Mouse (Mus musculus): ENCODE data around the gene Olfr378. TPM values are rescaled to one million over a fixed set of nuclear protein-coding genes. Genes with fewer than 3 reads are reported as not detected.

The Olfr378 gene
- total and polyA plus RNA-seq, 3 experiments, result not detected

- in situ Hi-C loops (cut with MboI; ENCODE audit: low pct_ligation_motif_present, low pct_unique_long_range_greater_than_20kb, low sequenced_read_pairs) (no loop called here), dilution Hi-C loops (cut with MboI; ENCODE audit: extremely low pct_ligation_motif_present, extremely low pct_unique_long_range_greater_than_20kb, low sequenced_read_pairs) (no loop called here)
- H3K27ac ChIP-seq (ENCODE audit: insufficient read depth, low read depth), result no peak overlapping the region
- no peaks in the 10 kb centered on the region for H3K36me3 ChIP-seq (replicated peaks in 1 of 2; ENCODE audit: control insufficient read depth in 1 of 2, insufficient read depth in 1 of 2, low read length in 1 of 2)
- no peaks in the 10 kb centered on the region for H3K4me1 ChIP-seq (ENCODE audit: control insufficient read depth in 1 of 2, insufficient read depth in 2 of 2)
- peaks cover 67% of the 10 kb centered on the region for H3K27me3 ChIP-seq (replicated peaks)
- TF ChIP-seq ETS1 (conservative IDR thresholded peaks at IDR 0.05; ENCODE audit: low read depth, low read length) (no peak), E2F4 (IDR thresholded peaks at IDR 0.05; ENCODE audit: insufficient replicate concordance, low read depth, low read length) (no peak), UBTF (IDR thresholded peaks at IDR 0.05; ENCODE audit: low read depth, low read length) (no peak), JUND (conservative IDR thresholded peaks at IDR 0.05; ENCODE audit: low read depth, low read length) (no peak), CHD1 (IDR thresholded peaks at IDR 0.05; ENCODE audit: low read depth, low read length) (no peak), MAZ (IDR thresholded peaks at IDR 0.05; ENCODE audit: low read depth, low read length) (no peak), MAX (IDR thresholded peaks at IDR 0.05; ENCODE audit: low read length) (no peak), RCOR1 (conservative IDR thresholded peaks at IDR 0.05; ENCODE audit: low read depth, low read length) (no peak), POLR2AphosphoS2 (IDR thresholded peaks at IDR 0.05; ENCODE audit: low read depth, low read length) (no peak), PAX5 (IDR thresholded peaks at IDR 0.05; ENCODE audit: low read length) (no peak), POLR2A (IDR thresholded peaks at IDR 0.05; ENCODE audit: low read depth, low read length) (no peak), HCFC1 (IDR thresholded peaks at IDR 0.05; ENCODE audit: low read depth, low read length) (no peak), MAFK (IDR thresholded peaks at IDR 0.05; ENCODE audit: insufficient replicate concordance, low read length) (no peak), ZNF384 (IDR thresholded peaks at IDR 0.05; ENCODE audit: low read depth, low read length) (no peak), MXI1 (IDR thresholded peaks at IDR 0.05; ENCODE audit: low read depth, low read length) (no peak), JUN (IDR thresholded peaks at IDR 0.05; ENCODE audit: insufficient read depth, low read depth, low read length) (no peak), CHD2 (IDR thresholded peaks at IDR 0.05; ENCODE audit: low read length) (no peak), RAD21 (IDR thresholded peaks at IDR 0.05; ENCODE audit: low read depth, low read length) (no peak), CTCF (conservative IDR thresholded peaks at IDR 0.05 in 1 of 2, IDR thresholded peaks at IDR 0.05 in 1 of 2; ENCODE audit: low read depth in 2 of 2, low read length in 2 of 2) (no peak), SMC3 (IDR thresholded peaks at IDR 0.05; ENCODE audit: low read depth, low read length) (no peak)
- H3K9me3 ChIP-seq (replicated peaks; ENCODE audit: low read length), result no peaks in the 10 kb centered on the region
- H3K79me2 ChIP-seq (replicated peaks; ENCODE audit: control insufficient read depth, extremely low read depth, insufficient read depth, poor library complexity, severe bottlenecking), result no peaks in the 10 kb centered on the region
- no peak for DNase-seq (ENCODE audit: extremely low read depth)
- no peak overlapping the region for H3K4me3 ChIP-seq (replicated peaks in 1 of 3; ENCODE audit: low read depth in 2 of 3, low read length in 2 of 3, poor library complexity in 1 of 3)
- H3K4me2 ChIP-seq (ENCODE audit: insufficient read depth, low read depth, poor library complexity, severe bottlenecking), result no peak overlapping the region
- no peak overlapping the region for H3K9ac ChIP-seq (ENCODE audit: insufficient read depth, low read depth)
Observed at GRCm38 (mm10) chr11:73395374-73395773, 32.9 kb downstream of the Olfr378 start.

Other genes starting within 250 kb of the Olfr378 start
- gene Ctns, start 229.4 kb downstream of the Olfr378 start, total RNA-seq (2012; rRNA removed), result 4.8 and 5.2 TPM in 2 replicates
- gene Ctns, start 229.4 kb downstream of the Olfr378 start, total RNA-seq (2014; rRNA removed), result 5.8 and 5.9 TPM in 2 replicates
- gene Ctns, start 229.4 kb downstream of the Olfr378 start, polyA plus RNA-seq (2012; ENCODE audit: insufficient read length, low read depth), result 4.5 and 5.2 TPM in 2 replicates
- 1.5 and 1.8 TPM in 2 replicates for gene Shpk, start 229.0 kb downstream of the Olfr378 start, total RNA-seq (2012; rRNA removed)
- 1.3 and 1.4 TPM in 2 replicates for gene Shpk, start 229.0 kb downstream of the Olfr378 start, total RNA-seq (2014; rRNA removed)
- gene Shpk, start 229.0 kb downstream of the Olfr378 start, polyA plus RNA-seq (2012; ENCODE audit: insufficient read length, low read depth), result 0.76 and 0.83 TPM in 2 replicates
- 0.04 and 0.08 TPM in 2 replicates for gene Trpv1, start 194.2 kb downstream of the Olfr378 start, total RNA-seq (2012; rRNA removed)
- gene Trpv1, start 194.2 kb downstream of the Olfr378 start, total RNA-seq (2014; rRNA removed), result 0.13 TPM in 1 of 2 replicates, not detected in the other
- not detected in 2 replicates for gene Trpv1, start 194.2 kb downstream of the Olfr378 start, polyA plus RNA-seq (2012; ENCODE audit: insufficient read length, low read depth)
- under 0.01 TPM in 1 of 2 replicates, not detected in the other for gene Trpv3, start 161.1 kb downstream of the Olfr378 start, total RNA-seq (2012; rRNA removed)
- gene Trpv3, start 161.1 kb downstream of the Olfr378 start, total RNA-seq (2014; rRNA removed), result not detected in 2 replicates
- gene Trpv3, start 161.1 kb downstream of the Olfr378 start, polyA plus RNA-seq (2012; ENCODE audit: insufficient read length, low read depth), result not detected in 2 replicates
- gene Aspa, start 98.9 kb downstream of the Olfr378 start, total RNA-seq (2012; rRNA removed), result not detected in 2 replicates
- gene Aspa, start 98.9 kb downstream of the Olfr378 start, total RNA-seq (2014; rRNA removed), result not detected in 2 replicates
- gene Aspa, start 98.9 kb downstream of the Olfr378 start, polyA plus RNA-seq (2012; ENCODE audit: insufficient read length, low read depth), result not detected in 2 replicates
- not detected in 2 replicates for gene Gm49340, start 98.7 kb downstream of the Olfr378 start, total RNA-seq (2012; rRNA removed)
- not detected in 2 replicates for gene Gm49340, start 98.7 kb downstream of the Olfr378 start, total RNA-seq (2014; rRNA removed)
- gene Gm49340, start 98.7 kb downstream of the Olfr378 start, polyA plus RNA-seq (2012; ENCODE audit: insufficient read length, low read depth), result not detected in 2 replicates
- not detected in 2 replicates for gene Spata22, start 98.7 kb downstream of the Olfr378 start, total RNA-seq (2012; rRNA removed)
- gene Spata22, start 98.7 kb downstream of the Olfr378 start, total RNA-seq (2014; rRNA removed), result not detected in 2 replicates
- not detected in 2 replicates for gene Spata22, start 98.7 kb downstream of the Olfr378 start, polyA plus RNA-seq (2012; ENCODE audit: insufficient read length, low read depth)
- gene Olfr20, start 77.7 kb downstream of the Olfr378 start, total RNA-seq (2012; rRNA removed), result not detected in 2 replicates
- gene Olfr20, start 77.7 kb downstream of the Olfr378 start, total RNA-seq (2014; rRNA removed), result not detected in 2 replicates
- not detected in 2 replicates for gene Olfr20, start 77.7 kb downstream of the Olfr378 start, polyA plus RNA-seq (2012; ENCODE audit: insufficient read length, low read depth)
- gene Olfr376, start 57.2 kb downstream of the Olfr378 start, total RNA-seq (2012; rRNA removed), result not detected in 2 replicates
- gene Olfr376, start 57.2 kb downstream of the Olfr378 start, total RNA-seq (2014; rRNA removed), result not detected in 2 replicates
- not detected in 2 replicates for gene Olfr376, start 57.2 kb downstream of the Olfr378 start, polyA plus RNA-seq (2012; ENCODE audit: insufficient read length, low read depth)
- not detected in 2 replicates for gene Olfr1, start 28.9 kb downstream of the Olfr378 start, total RNA-seq (2012; rRNA removed)
- gene Olfr1, start 28.9 kb downstream of the Olfr378 start, total RNA-seq (2014; rRNA removed), result not detected in 2 replicates
- not detected in 2 replicates for gene Olfr1, start 28.9 kb downstream of the Olfr378 start, polyA plus RNA-seq (2012; ENCODE audit: insufficient read length, low read depth)
- not detected in 2 replicates for gene Olfr380, start 29.0 kb upstream of the Olfr378 start, total RNA-seq (2012; rRNA removed)
- gene Olfr380, start 29.0 kb upstream of the Olfr378 start, total RNA-seq (2014; rRNA removed), result not detected in 2 replicates
- gene Olfr380, start 29.0 kb upstream of the Olfr378 start, polyA plus RNA-seq (2012; ENCODE audit: insufficient read length, low read depth), result not detected in 2 replicates
- gene Olfr381, start 63.1 kb upstream of the Olfr378 start, total RNA-seq (2012; rRNA removed), result not detected in 2 replicates
- not detected in 2 replicates for gene Olfr381, start 63.1 kb upstream of the Olfr378 start, total RNA-seq (2014; rRNA removed)
- not detected in 2 replicates for gene Olfr381, start 63.1 kb upstream of the Olfr378 start, polyA plus RNA-seq (2012; ENCODE audit: insufficient read length, low read depth)
- not detected in 2 replicates for gene Olfr382, start 88.7 kb upstream of the Olfr378 start, total RNA-seq (2012; rRNA removed)
- not detected in 2 replicates for gene Olfr382, start 88.7 kb upstream of the Olfr378 start, total RNA-seq (2014; rRNA removed)
- not detected in 2 replicates for gene Olfr382, start 88.7 kb upstream of the Olfr378 start, polyA plus RNA-seq (2012; ENCODE audit: insufficient read length, low read depth)
- not detected in 2 replicates for gene Olfr385, start 164.5 kb upstream of the Olfr378 start, total RNA-seq (2012; rRNA removed)
- gene Olfr385, start 164.5 kb upstream of the Olfr378 start, total RNA-seq (2014; rRNA removed), result not detected in 2 replicates
- gene Olfr385, start 164.5 kb upstream of the Olfr378 start, polyA plus RNA-seq (2012; ENCODE audit: insufficient read length, low read depth), result not detected in 2 replicates
- not detected in 2 replicates for gene Olfr384, start 170.1 kb upstream of the Olfr378 start, total RNA-seq (2012; rRNA removed)
- not detected in 2 replicates for gene Olfr384, start 170.1 kb upstream of the Olfr378 start, total RNA-seq (2014; rRNA removed)
- gene Olfr384, start 170.1 kb upstream of the Olfr378 start, polyA plus RNA-seq (2012; ENCODE audit: insufficient read length, low read depth), result not detected in 2 replicates

Data from CH12.LX (cell line).